Mouse (Mus musculus) c-Kit-negative CD71-positive TER-119-positive erythroid progenitor cells, embryonic 14.5 days (primary cell): ENCODE measurements around the gene Wdr20.

Source experiments
- DNase-seq: peaks from one replicate; pipeline ENCODE4 v3.0.0-alpha.2; 2013; ENCODE audit warnings: low read depth, low spot score

The Wdr20 gene

GRCm38 (mm10) chr12:110777853-110778252 is 40.1 kb downstream of the Wdr20 start:
- no peak for DNase-seq

DNA sequence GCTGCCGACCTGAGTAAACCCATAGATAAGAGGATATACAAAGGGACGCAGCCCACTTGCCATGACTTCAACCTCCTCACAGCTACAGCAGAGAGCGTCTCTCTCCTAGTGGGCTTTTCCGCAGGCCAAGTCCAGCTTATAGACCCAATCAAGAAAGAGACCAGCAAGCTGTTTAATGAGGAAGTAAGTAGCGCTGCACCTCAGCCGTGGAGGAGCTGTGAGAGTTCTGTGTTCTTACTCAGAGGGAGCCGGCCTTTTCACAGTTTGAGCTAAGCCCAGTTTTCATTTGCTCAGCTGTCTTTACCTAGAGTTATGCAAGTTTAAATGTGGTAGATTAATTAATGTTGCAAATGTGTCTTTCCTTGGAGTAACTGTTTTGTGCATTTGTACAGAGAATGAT is 41.6 kb downstream of the Wdr20 start:
- no peak for DNase-seq

- DNase-seq: no peak
Measured at GRCm38 (mm10) chr12:110781181-110781580, 43.4 kb downstream of the Wdr20 start.

- no peak for DNase-seq
Measured at GRCm38 (mm10) chr12:110782278-110782677, 44.5 kb downstream of the Wdr20 start.

DNA sequence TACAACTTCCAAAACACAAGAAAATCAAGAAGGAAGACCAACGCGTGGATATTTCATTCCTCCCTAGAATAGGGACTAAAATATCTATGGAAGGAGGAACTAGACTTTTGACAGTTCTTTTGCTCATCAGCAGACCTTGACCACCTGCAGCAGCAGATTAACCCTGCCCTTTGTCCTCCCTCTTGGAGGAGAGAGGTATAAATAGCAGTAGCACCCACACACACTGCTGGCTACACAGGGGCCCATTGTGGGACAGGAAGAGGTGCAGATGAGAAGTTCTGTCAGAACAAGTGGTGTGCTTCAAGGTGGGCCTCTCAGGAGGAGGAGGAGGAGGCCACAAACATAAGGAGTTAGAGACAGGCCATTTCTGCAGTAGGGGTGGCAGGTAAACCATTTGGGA is 46.5 kb downstream of the Wdr20 start:
- DNase-seq: no peak

DNA sequence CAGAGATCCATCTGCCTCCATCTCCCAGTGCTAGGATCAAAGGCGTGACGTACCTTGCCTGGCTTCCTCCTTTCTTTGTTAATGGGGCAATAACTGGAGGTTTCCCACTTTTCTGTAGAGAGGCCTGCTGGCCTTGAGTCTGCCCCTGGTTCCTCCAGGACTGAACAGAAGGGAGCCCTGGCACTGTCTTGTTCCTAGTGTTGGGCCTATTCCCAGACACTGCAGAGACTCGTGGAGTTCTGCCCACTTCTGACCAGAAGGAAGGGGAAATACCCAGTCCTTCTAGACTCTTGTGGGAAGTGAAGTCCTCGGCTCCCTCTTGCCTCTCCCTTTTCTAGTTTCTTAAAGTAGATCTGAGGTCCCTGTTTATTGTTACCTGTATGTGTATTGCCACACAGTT is 48.5 kb downstream of the Wdr20 start:
- no peak for DNase-seq

DNA sequence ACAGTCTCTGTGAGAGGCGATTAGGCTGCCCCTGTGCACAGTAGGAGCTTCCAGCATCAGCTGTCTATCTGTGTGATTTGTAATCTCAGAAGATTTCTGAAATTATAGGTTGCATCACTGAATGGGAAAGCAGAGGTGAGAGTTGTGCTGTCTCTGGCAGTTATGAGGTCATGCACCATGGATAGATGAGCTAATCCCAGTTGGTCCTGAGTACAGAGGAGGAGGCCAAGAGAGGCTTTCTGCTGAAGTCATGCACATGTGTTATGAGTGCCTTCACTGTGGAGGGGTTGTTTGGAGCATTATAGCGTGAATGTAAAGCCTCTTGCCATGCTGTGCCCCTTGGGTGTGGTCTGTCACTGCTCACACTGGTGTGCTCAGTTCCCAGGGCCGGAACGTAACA is 52.8 kb downstream of the Wdr20 start:
- DNase-seq: no peak

DNA sequence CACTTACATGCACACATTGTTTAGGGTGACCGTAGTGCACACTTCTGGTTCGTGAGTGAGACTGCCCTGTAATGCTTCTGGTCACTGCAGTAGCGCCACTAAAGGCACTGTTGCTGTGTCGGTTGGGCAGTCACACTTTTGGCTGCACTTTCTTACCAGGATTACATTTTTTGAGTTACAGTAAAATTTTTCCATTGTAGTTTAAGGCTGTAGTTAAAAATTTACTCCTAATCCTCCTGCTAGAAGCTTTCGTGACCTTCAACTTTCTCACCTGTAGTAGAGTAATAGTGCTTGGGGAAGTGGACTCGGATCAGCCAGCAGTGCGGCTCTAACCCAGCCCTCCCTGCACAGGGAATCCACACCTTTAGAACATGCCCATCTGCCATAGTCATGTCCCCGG is 53.3 kb downstream of the Wdr20 start:
- no peak for DNase-seq

DNA sequence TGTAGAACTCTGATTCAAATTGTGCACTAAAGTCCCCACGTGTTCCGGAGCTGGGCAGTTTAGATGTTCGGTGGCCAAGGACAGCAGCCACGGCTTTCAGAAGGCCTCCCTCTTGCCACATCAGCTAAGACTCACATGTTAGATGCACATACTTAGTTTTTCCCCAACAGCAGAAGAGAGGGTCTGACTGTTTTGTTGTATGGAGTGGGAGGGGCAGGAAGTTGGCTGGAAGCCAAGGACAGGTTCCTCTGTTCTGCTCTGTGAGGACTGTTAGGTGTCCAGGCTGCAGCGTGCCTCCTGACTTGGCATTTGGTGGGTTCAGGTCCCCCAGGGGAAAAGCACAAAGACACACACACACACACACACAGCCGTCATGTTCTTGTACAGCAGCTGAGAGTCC is 57.3 kb downstream of the Wdr20 start:
- DNase-seq: no peak

DNA sequence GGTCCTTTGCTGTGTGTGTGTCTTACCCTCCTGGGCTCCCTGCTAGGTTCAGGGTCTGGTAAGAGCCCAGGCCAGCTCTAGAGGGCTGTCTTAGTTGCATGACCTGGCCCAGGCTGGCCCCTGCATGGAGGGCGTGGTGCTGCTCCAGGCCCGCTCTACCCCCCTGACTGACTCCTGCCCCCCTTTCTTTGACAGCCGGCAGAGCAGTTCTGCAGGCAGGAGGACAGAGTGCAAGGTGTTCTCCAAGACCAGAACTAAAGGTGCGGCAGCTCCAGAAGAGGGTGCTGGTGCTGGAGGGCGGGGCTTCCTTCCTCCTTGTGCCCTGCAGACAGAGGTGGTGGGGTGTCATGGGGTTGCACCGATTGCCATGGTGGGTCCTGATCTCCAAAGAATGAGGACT is 59.0 kb downstream of the Wdr20 start:
- no peak for DNase-seq

GRCm38 (mm10) chr12:110797202-110797601 is 59.5 kb downstream of the Wdr20 start:
- DNase-seq: no peak

DNA sequence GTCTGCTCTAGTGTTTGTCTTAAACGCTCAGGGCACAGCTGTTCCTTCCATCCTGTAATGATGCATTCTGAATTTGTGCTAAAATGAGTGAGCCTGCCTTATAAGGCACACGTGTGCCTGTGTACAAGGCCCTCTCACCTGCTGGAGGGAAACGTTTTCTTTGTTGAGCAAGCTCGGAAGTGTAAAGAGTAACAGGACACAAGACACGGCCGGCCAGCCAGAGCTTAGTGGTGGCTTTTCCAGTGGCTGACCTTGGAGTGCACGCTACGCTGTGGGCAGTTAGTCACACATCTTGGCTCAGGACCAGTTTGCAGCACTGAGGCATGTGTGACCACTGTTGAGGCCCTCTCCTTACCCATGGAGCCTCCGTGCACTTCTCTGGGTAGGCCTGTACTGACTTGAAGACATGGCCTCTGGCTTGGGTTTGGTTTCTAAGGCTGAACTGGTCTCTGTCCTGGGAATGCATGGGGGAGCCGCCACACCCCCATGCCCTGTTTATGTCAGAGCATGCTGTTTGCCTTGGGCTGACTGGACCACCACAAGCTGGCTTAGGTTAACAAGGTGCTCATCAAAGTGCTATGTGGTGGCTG is 60.2 kb downstream of the Wdr20 start:
- DNase-seq: no peak

DNA sequence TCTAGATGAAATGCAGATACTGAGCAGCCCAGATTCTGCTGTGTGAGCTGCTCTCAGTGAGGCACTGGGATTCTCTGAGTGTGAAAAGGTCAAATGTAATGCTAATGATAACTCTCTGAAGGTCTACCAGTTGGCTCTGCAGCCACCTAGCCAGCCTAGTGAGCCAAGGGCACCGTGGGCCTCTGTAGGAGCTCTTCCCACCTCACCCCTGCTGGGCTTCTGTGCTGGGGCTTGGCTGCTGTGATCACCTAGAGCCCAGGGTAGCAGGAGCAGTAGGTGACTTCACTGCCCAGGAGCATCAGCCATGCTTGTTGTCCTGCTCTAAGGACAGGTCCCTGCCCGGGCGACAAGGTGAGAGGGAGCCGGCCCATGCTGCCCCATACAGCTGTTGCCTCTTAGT is 61.5 kb downstream of the Wdr20 start:
- no peak for DNase-seq

GRCm38 (mm10) chr12:110801876-110802464 is 64.2 kb downstream of the Wdr20 start:
- DNase-seq: no peak

DNA sequence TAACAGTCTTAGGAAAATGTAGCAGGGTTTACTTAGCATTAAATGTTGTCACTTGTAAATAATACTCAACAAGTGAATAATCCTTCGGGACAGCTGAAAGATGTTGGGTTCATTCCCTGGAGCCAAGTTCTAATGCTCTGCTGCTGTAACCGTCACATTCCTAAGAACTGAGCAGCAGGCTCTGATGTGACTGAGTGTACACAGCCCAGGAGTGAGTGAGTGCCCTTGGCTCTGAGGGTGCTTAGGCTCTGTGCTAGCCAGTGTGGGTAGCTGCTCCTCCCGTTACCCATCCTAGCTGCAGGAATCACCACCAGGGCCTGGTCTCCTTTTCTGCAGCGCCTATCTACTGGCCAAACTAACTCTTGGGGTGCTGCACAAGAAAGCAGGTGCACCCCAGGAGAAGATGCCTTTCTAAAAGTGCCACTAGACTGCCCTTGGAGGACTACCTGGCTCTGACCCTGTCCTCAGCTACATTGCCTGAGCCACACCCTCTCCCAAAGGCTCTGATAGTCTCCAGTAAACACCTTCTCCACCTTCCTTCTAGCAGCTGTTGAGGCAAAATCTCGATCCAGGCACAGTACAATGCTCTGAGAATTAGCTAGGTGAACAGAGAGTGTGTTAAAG is 65.0 kb downstream of the Wdr20 start:
- DNase-seq: no peak

DNA sequence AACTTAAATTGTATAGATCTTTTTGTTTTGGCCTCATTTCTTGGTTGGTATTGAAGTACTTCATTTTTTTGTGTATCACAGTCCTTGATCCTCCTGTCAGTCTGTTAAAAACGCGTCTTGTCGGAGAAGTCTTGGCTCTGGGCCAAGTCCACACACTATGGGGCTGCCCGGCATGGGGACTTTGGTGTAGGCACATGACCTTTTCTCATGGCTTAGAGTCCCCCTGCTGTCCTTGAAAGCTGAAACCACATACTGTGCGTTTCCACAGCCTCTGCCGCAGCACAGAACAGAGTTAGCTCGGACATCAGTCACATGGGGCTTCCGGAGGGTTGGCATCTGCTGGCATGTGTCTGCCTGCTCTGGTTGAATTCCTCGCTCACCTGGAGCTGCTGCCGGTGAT is 66.5 kb downstream of the Wdr20 start:
- no peak for DNase-seq

- DNase-seq: no peak
Measured at GRCm38 (mm10) chr12:110806301-110806970, 68.7 kb downstream of the Wdr20 start.

DNA sequence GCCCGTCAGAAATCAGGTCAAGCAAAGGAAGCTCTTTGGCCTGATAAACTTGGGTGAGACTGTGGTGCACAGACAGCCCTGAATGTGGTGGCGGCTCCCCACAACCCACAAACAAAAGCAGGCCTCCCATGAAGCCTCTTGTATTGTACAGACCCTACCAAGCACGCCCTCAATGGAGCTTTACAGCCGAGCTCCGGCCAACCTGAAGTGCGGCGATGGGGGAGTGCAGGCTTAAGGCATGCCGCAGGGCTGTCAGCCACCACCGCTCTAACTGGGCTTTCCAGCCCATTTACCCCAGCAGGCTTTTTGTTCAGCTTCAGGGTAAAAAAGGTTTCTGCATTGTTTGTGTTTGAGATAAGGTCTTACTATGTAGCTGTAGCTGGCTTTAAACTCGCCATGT is 70.7 kb downstream of the Wdr20 start:
- no peak for DNase-seq

- no peak for DNase-seq
Measured at GRCm38 (mm10) chr12:110808848-110809247, 71.1 kb downstream of the Wdr20 start.

- DNase-seq: no peak
Measured at GRCm38 (mm10) chr12:110813132-110813531, 75.4 kb downstream of the Wdr20 start.

GRCm38 (mm10) chr12:110813624-110814023 is 75.9 kb downstream of the Wdr20 start:
- no peak for DNase-seq

DNA sequence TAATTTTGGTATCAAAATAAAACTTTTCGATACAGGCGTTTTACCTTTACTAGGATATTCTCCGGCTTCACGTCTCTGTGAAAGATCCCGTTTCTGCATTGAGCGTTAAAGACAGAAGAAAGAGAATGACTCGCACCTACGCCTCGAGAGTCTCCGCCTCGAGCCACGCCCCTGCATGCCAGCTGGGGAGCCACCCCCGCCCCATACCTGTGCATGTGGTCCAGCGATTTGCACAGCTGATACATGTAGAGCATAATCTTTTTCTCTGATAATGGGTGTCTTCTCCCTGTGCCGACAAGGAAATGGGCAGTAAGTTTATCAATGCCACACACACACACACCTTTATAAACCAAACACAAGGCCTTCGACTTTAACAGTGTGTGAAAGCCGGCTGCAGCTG is 77.2 kb downstream of the Wdr20 start:
- DNase-seq: no peak

DNA sequence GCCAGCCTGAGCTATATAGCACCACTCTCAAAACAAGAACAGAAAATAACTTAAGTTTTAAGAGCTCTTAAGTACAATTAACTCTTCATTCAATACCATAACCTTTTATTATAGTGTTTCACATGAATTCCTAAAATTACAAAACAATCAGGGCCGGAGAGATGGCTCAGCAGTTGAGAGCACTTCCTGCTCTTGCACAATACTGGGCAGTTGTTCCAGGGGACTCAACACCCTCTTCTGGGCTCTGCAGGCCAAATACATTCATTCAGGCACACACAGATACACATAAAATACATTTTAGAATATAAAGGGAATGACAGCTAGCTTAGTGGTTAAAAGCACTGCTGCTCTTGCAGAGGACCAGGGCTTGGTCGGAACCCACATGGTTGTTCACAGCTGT is 79.1 kb downstream of the Wdr20 start:
- DNase-seq: no peak
